Mouse (Mus musculus): Measurements from ENCODE around the gene Gpc6. TPM values are rescaled to one million over a fixed set of nuclear protein-coding genes. Genes with fewer than 3 reads are reported as not detected.

Gpc6 gene
- polyA plus RNA-seq, 1 experiment from 2014 or later, result 57.9 TPM

GRCm38 (mm10) chr14:117013554-117014117, 88.5 kb downstream of the Gpc6 start:
- ATAC-seq (replicated peaks; ENCODE audit: low FRiP score, low TSS enrichment, low read depth), result no peak
- no peak overlapping the region for H3K27ac ChIP-seq (ENCODE audit: low read depth)
- H3K4me2 ChIP-seq (ENCODE audit: low read length), result no peak overlapping the region
- H3K4me3 ChIP-seq (ENCODE audit: low read depth, low read length), result no peak overlapping the region
- H3K4me1 ChIP-seq (replicated peaks; ENCODE audit: control insufficient read depth, insufficient read depth, low read length), result no peaks in the 10 kb centered on the region
- no peak for DNase-seq (ENCODE audit: low spot score)
- H3K9ac ChIP-seq (ENCODE audit: low read length), result no peak overlapping the region
- H3K36me3 ChIP-seq (ENCODE audit: control insufficient read depth, insufficient read depth, low read length), result no peaks in the 10 kb centered on the region
- H3K27me3 ChIP-seq (replicated peaks; ENCODE audit: control insufficient read depth, insufficient read depth, low read length), result no peaks in the 10 kb centered on the region
- H3K9me3 ChIP-seq (ENCODE audit: control insufficient read depth, low read length), result no peaks in the 10 kb centered on the region
- WGBS, result 58% methylated on average over 3 of the region's 3 CpGs

GRCm38 (mm10) chr14:117015333-117015922, 90.3 kb downstream of the Gpc6 start:
- Histone ChIP-seq H3K4me1 (replicated peaks; ENCODE audit: control insufficient read depth, insufficient read depth, low read length) (no peaks in the 10 kb centered on the region), H3K36me3 (ENCODE audit: control insufficient read depth, insufficient read depth, low read length) (no peaks in the 10 kb centered on the region), H3K4me3 (ENCODE audit: low read depth, low read length) (no peak overlapping the region), H3K27ac (ENCODE audit: low read depth) (no peak overlapping the region), H3K9ac (ENCODE audit: low read length) (no peak overlapping the region), H3K4me2 (ENCODE audit: low read length) (no peak overlapping the region), H3K27me3 (replicated peaks; ENCODE audit: control insufficient read depth, insufficient read depth, low read length) (no peaks in the 10 kb centered on the region), H3K9me3 (ENCODE audit: control insufficient read depth, low read length) (no peaks in the 10 kb centered on the region)
- WGBS, result 56% methylated on average over 4 of the region's 4 CpGs
- ATAC-seq (replicated peaks; ENCODE audit: low FRiP score, low TSS enrichment, low read depth), result no peak
- DNase-seq (ENCODE audit: low spot score), result no peak

- Histone ChIP-seq H3K9me3 (ENCODE audit: control insufficient read depth, low read length) (no peaks in the 10 kb centered on the region), H3K4me2 (ENCODE audit: low read length) (no peak overlapping the region), H3K9ac (ENCODE audit: low read length) (no peak overlapping the region), H3K27me3 (replicated peaks; ENCODE audit: control insufficient read depth, insufficient read depth, low read length) (no peaks in the 10 kb centered on the region), H3K4me3 (ENCODE audit: low read depth, low read length) (no peak overlapping the region), H3K4me1 (replicated peaks; ENCODE audit: control insufficient read depth, insufficient read depth, low read length) (no peaks in the 10 kb centered on the region), H3K27ac (ENCODE audit: low read depth) (no peak overlapping the region), H3K36me3 (ENCODE audit: control insufficient read depth, insufficient read depth, low read length) (no peaks in the 10 kb centered on the region)
- WGBS, result 72% methylated on average over 5 of the region's 5 CpGs
- DNase-seq (ENCODE audit: low spot score) (no peak), ATAC-seq (replicated peaks; ENCODE audit: low FRiP score, low TSS enrichment, low read depth) (no peak)
Observed at GRCm38 (mm10) chr14:117022180-117022799, 97.2 kb downstream of the Gpc6 start.

- DNase-seq (ENCODE audit: low spot score) (no peak), ATAC-seq (replicated peaks; ENCODE audit: low FRiP score, low TSS enrichment, low read depth) (no peak)
- WGBS, result 91% methylated on average over 4 of the region's 4 CpGs
- no peak overlapping the region for H3K9ac ChIP-seq (ENCODE audit: low read length)
- no peak overlapping the region for H3K4me2 ChIP-seq (ENCODE audit: low read length)
- no peak overlapping the region for H3K4me3 ChIP-seq (ENCODE audit: low read depth, low read length)
- no peak overlapping the region for H3K27ac ChIP-seq (ENCODE audit: low read depth)
- H3K4me1 ChIP-seq (replicated peaks; ENCODE audit: control insufficient read depth, insufficient read depth, low read length), result no peaks in the 10 kb centered on the region
- H3K27me3 ChIP-seq (replicated peaks; ENCODE audit: control insufficient read depth, insufficient read depth, low read length), result no peaks in the 10 kb centered on the region
- H3K36me3 ChIP-seq (ENCODE audit: control insufficient read depth, insufficient read depth, low read length), result no peaks in the 10 kb centered on the region
- H3K9me3 ChIP-seq (ENCODE audit: control insufficient read depth, low read length), result no peaks in the 10 kb centered on the region
Observed at GRCm38 (mm10) chr14:117034146-117034545, 109.0 kb downstream of the Gpc6 start.

- H3K4me2 ChIP-seq (ENCODE audit: low read length), result no peak overlapping the region
- H3K27me3 ChIP-seq (replicated peaks; ENCODE audit: control insufficient read depth, insufficient read depth, low read length), result no peaks in the 10 kb centered on the region
- H3K27ac ChIP-seq (ENCODE audit: low read depth), result no peak overlapping the region
- 83% methylated on average over 5 of the region's 5 CpGs for WGBS
- no peaks in the 10 kb centered on the region for H3K4me1 ChIP-seq (replicated peaks; ENCODE audit: control insufficient read depth, insufficient read depth, low read length)
- no peak overlapping the region for H3K9ac ChIP-seq (ENCODE audit: low read length)
- H3K9me3 ChIP-seq (ENCODE audit: control insufficient read depth, low read length), result no peaks in the 10 kb centered on the region
- H3K4me3 ChIP-seq (ENCODE audit: low read depth, low read length), result no peak overlapping the region
- H3K36me3 ChIP-seq (ENCODE audit: control insufficient read depth, insufficient read depth, low read length), result no peaks in the 10 kb centered on the region
- ATAC-seq (replicated peaks; ENCODE audit: low FRiP score, low TSS enrichment, low read depth), result no peak
- no peak for DNase-seq (ENCODE audit: low spot score)
Observed at GRCm38 (mm10) chr14:117041017-117041416, 115.9 kb downstream of the Gpc6 start.

- H3K4me3 ChIP-seq (ENCODE audit: low read depth, low read length), result no peak overlapping the region
- DNase-seq (ENCODE audit: low spot score), result no peak
- H3K9ac ChIP-seq (ENCODE audit: low read length), result no peak overlapping the region
- WGBS, result 40% methylated on average over 2 of the region's 2 CpGs
- H3K36me3 ChIP-seq (ENCODE audit: control insufficient read depth, insufficient read depth, low read length), result no peaks in the 10 kb centered on the region
- H3K27me3 ChIP-seq (replicated peaks; ENCODE audit: control insufficient read depth, insufficient read depth, low read length), result no peaks in the 10 kb centered on the region
- H3K27ac ChIP-seq (ENCODE audit: low read depth), result no peak overlapping the region
- H3K9me3 ChIP-seq (ENCODE audit: control insufficient read depth, low read length), result no peaks in the 10 kb centered on the region
- H3K4me2 ChIP-seq (ENCODE audit: low read length), result no peak overlapping the region
- 0 out of 2 replicates have a peak, but pooled peaks cover 8% of the 10 kb centered on the region for H3K4me1 ChIP-seq (replicated peaks; ENCODE audit: control insufficient read depth, insufficient read depth, low read length)
- no peak for ATAC-seq (replicated peaks; ENCODE audit: low FRiP score, low TSS enrichment, low read depth)
Observed at GRCm38 (mm10) chr14:117048951-117049350, 123.8 kb downstream of the Gpc6 start.

- WGBS, result 81% methylated on average over 8 of the region's 8 CpGs
- Histone ChIP-seq H3K9me3 (ENCODE audit: control insufficient read depth, low read length) (no peaks in the 10 kb centered on the region), H3K4me3 (ENCODE audit: low read depth, low read length) (no peak overlapping the region), H3K27me3 (replicated peaks; ENCODE audit: control insufficient read depth, insufficient read depth, low read length) (no peaks in the 10 kb centered on the region), H3K27ac (ENCODE audit: low read depth) (no peak overlapping the region), H3K4me2 (ENCODE audit: low read length) (no peak overlapping the region), H3K36me3 (ENCODE audit: control insufficient read depth, insufficient read depth, low read length) (no peaks in the 10 kb centered on the region), H3K9ac (ENCODE audit: low read length) (no peak overlapping the region), H3K4me1 (replicated peaks; ENCODE audit: control insufficient read depth, insufficient read depth, low read length) (0 out of 2 replicates have a peak, but pooled peaks cover 8% of the 10 kb centered on the region)
- ATAC-seq (replicated peaks; ENCODE audit: low FRiP score, low TSS enrichment, low read depth) (no peak), DNase-seq (ENCODE audit: low spot score) (no peak)
Observed at GRCm38 (mm10) chr14:117050877-117051276, 125.8 kb downstream of the Gpc6 start.

- H3K27ac ChIP-seq (ENCODE audit: low read depth), result no peak overlapping the region
- H3K9me3 ChIP-seq (ENCODE audit: control insufficient read depth, low read length), result no peaks in the 10 kb centered on the region
- ATAC-seq (replicated peaks; ENCODE audit: low FRiP score, low TSS enrichment, low read depth) (no peak), DNase-seq (ENCODE audit: low spot score) (no peak)
- no peaks in the 10 kb centered on the region for H3K36me3 ChIP-seq (ENCODE audit: control insufficient read depth, insufficient read depth, low read length)
- 0 out of 2 replicates have a peak, but pooled peaks cover 8% of the 10 kb centered on the region for H3K4me1 ChIP-seq (replicated peaks; ENCODE audit: control insufficient read depth, insufficient read depth, low read length)
- WGBS, result 90% methylated on average over 6 of the region's 6 CpGs
- no peak overlapping the region for H3K9ac ChIP-seq (ENCODE audit: low read length)
- no peak overlapping the region for H3K4me2 ChIP-seq (ENCODE audit: low read length)
- H3K27me3 ChIP-seq (replicated peaks; ENCODE audit: control insufficient read depth, insufficient read depth, low read length), result no peaks in the 10 kb centered on the region
- H3K4me3 ChIP-seq (ENCODE audit: low read depth, low read length), result no peak overlapping the region
Observed at GRCm38 (mm10) chr14:117053361-117053760, 128.2 kb downstream of the Gpc6 start.

- H3K27ac ChIP-seq (ENCODE audit: low read depth), result no peak overlapping the region
- H3K4me3 ChIP-seq (ENCODE audit: low read depth, low read length), result no peak overlapping the region
- 0 out of 2 replicates have a peak, but pooled peaks cover 7% of the 10 kb centered on the region for H3K4me1 ChIP-seq (replicated peaks; ENCODE audit: control insufficient read depth, insufficient read depth, low read length)
- ATAC-seq (replicated peaks; ENCODE audit: low FRiP score, low TSS enrichment, low read depth) (no peak), DNase-seq (ENCODE audit: low spot score) (no peak)
- 50% methylated on average over 2 of the region's 2 CpGs for WGBS
- H3K36me3 ChIP-seq (ENCODE audit: control insufficient read depth, insufficient read depth, low read length), result no peaks in the 10 kb centered on the region
- no peak overlapping the region for H3K9ac ChIP-seq (ENCODE audit: low read length)
- no peaks in the 10 kb centered on the region for H3K27me3 ChIP-seq (replicated peaks; ENCODE audit: control insufficient read depth, insufficient read depth, low read length)
- H3K4me2 ChIP-seq (ENCODE audit: low read length), result no peak overlapping the region
- H3K9me3 ChIP-seq (ENCODE audit: control insufficient read depth, low read length), result no peaks in the 10 kb centered on the region
Observed at GRCm38 (mm10) chr14:117055134-117055533, 130.0 kb downstream of the Gpc6 start.
